Mouse (Mus musculus): ENCODE measurements around the gene Ablim1. TPM values are rescaled to one million over a fixed set of nuclear protein-coding genes. Genes with fewer than 3 reads are reported as not detected.

The Ablim1 gene
- total RNA-seq, 2 experiments from 2014 or later: 6.3 to 9.2 TPM

DNA sequence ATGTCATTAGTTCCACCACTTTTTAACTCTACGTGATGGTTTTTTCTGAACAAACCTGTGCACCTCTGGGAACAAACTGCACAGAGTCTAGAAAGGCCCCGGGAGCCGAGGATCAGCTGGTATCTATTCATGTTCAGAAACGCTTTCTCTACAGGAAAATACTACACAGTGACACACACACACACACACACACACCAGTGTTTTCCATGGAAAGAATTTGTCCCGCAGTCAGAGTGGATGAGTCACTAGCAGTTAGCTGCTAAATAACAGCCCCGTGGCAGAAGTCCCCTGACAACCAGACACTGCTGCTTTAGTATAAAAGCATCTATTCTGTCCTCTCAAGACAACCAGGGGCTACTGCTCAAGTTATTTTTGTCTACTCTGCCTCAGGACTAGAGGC, 115.4 kb downstream of the Ablim1 start:
- no peak for ATAC-seq (replicated peaks; ENCODE audit: low FRiP score, low TSS enrichment, poor library complexity, severe bottlenecking)

DNA sequence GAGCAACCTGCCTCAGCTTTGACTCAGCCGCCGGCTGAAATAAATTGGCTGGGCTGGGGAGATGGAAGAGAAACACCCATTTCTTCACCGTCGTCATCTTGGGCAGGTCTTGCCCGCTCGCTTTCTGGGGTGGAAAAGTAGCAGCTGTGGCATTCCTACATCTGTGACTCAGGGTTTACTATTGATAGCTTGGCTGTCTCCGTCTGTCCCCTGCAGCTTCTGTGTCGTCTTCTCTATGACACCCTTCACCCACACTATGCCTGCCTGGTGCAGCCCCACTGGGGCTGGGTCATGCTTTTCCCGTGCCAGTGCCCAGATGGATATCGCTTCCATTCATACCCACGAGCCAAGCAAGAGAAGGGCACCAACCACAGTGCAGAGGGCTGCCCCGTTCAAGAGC, 116.2 kb downstream of the Ablim1 start:
- no peak for ATAC-seq (replicated peaks; ENCODE audit: low FRiP score, low TSS enrichment, poor library complexity, severe bottlenecking)

DNA sequence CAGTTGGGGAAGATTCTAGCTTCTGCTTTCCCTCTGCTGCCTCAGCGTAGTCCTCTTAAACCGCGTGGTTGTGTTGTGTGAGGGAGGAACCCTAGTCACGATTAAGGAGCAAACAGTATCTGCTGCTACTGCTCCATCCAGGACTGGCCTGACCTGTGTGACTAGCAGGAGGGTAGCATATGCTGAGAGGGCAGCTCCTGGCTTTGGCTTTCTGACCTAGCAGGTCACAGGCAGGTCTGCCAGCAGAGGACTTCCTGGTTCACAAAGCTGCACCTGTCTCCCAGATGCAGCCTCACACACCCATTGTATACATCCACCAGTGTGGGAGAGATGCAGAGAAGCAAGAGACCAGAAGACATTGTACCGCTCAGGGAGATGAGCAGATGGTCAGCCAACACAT, 116.7 kb downstream of the Ablim1 start:
- ATAC-seq (replicated peaks; ENCODE audit: low FRiP score, low TSS enrichment, poor library complexity, severe bottlenecking): no peak

DNA sequence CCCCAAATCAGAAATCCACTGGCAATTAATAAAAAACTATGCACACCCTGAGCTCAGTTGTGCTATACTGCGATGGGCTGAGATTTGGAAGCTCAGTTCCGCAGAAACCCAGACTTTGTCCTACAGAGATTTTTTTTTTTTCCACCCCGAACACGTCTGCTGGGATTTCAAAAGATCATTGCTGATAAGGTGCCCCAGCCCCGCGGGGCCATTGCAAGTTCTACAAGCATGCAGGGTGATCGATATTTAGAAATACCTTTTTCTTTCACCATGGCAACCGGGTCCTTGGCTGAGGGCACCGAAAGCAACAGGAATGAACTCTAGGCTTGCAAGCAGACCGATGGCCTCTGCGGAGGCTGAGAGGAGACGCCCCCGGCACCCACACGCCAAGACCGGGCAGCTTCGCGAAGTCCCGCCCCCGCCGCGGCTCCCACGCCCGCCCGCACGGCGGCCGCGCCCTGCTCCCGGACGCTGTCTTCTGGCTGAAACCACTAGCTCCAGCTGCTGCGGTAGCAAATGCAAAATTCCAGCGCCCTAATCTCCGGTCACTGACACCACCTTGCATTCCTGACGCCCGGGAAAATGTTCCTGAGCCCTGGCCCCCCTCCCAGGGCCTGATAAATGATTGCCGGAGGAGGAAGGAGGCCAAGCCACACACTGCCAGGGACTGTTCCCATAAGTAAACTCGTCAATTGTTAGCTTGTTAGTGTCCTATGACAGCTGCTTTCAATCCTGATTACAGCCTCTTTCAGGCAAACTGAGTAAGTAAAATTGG, 117.5 kb downstream of the Ablim1 start:
- peak; percentile 58; the same call in 1 of the 2 replicates for ATAC-seq (replicated peaks; ENCODE audit: low FRiP score, low TSS enrichment, poor library complexity, severe bottlenecking)

DNA sequence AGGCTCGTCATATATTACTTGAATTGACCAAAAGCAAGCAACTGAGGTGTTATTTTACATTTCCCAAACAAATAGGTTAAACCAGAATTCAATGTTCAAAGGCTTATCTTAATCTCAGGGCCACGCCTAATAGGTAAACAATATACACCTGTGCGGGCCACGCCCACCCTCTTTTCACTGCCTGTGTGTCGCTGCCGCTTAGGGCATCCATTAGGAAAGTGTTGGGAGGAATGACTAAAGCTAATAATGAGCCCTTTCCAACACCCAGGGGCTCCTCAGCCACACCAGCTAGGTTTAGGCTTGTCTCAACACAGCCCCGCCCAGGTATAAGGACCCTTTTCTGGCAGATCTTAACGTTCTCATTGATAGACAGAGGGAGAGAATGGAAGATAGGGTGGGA, 118.1 kb downstream of the Ablim1 start:
- ATAC-seq (replicated peaks; ENCODE audit: low FRiP score, low TSS enrichment, poor library complexity, severe bottlenecking): no peak

DNA sequence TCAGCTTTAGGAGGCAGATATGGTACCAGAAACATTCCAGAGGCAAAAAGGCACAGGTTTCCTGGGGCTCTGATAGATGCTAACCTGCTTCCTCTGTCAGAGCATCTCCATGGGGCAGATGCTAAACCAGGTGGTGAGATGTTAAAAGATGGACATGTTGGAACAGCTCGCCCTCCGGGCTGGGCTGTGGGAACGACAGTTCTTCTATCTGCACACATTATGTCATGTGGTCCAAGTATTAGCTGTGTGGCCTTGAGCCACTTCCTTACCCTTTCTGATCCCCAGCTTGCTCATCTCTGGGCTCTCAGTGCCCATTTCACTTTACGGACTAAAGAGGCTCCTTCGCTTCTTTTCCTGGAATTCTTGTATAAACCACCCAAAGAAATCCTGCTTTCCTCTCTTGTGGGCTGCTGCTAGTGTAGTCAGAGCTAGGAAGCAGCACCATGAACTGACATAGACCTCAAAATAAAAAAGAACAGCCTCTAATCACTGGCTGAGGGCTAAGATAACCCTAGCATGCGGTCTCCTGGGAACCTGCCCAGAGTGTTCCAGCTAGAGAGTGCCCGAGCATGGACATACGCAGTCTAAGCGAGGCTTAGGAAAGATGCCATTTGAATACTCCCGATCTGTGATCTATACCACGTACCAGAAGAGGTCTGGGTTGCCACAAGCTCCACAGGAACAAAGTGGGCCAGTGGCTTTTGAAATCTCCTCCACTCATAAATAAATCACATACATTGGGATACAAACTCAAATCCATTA, 119.4 kb downstream of the Ablim1 start:
- ATAC-seq (replicated peaks; ENCODE audit: low FRiP score, low TSS enrichment, poor library complexity, severe bottlenecking): no peak

DNA sequence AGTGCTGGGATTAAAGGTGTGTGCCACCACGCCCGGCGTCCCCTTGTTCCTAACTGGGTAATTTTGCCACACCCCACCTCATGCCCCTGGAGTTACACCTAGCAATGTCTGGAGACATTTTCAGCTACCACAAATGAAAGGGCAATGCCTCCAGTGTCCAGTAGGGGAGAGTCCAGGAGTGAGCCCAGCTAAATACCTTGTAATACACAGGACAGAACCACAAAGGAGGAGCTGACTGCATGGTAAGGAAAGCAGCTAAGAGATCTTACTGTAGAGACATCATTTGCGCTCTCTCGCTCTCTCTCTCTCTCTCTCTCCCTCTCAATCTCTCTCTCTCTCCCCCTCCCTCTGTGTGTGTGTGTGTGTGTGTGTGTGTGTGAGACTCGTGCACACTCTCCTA, 120.8 kb downstream of the Ablim1 start:
- ATAC-seq (replicated peaks; ENCODE audit: low FRiP score, low TSS enrichment, poor library complexity, severe bottlenecking): peak; percentile 76

DNA sequence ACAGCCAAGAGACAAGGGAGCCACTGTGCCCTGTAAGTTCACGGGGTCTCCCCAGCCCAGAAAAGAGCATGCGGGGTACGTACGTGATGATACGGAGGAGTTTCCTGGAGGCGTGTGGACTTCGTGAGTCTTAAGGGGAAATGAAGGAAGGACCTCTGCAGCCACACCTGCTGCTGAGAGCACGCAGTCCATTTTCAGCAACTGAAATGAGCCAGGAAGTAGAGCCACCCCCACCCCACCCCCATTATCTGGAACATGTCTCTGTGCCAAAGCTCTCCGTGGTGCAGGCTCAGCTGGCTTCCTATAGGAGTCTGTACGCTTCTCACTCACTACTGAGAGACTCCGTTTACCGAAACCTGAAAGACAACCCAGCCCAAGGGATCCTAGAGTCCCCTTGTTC, 121.3 kb downstream of the Ablim1 start:
- no peak for ATAC-seq (replicated peaks; ENCODE audit: low FRiP score, low TSS enrichment, poor library complexity, severe bottlenecking)

DNA sequence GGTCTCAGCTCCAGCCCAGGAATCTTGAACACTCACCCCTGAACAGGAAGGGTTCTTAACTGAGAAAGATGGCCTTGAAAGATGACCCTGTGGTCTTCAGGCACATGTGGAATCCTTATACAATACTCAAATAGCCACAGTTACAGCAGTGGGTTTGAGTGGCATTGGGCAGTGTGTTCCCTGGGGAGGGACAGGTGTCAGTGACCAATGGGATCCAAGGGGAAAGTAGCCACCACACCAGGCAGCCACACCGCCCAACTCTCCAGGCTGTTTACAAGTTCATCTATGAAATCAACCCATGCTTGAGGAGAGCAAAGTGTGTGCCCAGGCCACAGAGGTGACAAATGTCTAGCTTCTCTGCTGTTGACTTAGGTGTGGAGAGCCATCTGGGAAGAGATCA, 123.6 kb downstream of the Ablim1 start:
- ATAC-seq (replicated peaks; ENCODE audit: low FRiP score, low TSS enrichment, poor library complexity, severe bottlenecking): no peak

DNA sequence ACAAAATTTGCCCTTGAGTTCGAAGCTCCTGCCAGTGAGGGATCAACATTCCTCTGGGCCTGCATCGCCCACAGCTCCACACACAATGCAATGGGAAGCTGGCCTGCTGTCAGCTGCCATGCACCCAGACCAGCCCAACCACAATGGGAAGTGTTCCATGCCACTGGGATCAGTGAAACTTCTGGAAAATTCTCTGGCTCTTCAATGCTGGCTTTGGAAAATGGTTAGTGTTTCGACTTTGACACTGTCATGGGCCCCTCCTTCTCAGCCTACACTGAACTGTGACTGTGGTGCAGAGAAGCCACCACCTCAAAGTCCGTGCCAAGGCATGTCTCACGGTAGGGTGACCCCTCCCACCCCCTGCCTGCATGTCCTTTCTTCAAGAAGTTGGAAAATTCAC, 125.3 kb downstream of the Ablim1 start:
- ATAC-seq (replicated peaks; ENCODE audit: low FRiP score, low TSS enrichment, poor library complexity, severe bottlenecking): no peak

DNA sequence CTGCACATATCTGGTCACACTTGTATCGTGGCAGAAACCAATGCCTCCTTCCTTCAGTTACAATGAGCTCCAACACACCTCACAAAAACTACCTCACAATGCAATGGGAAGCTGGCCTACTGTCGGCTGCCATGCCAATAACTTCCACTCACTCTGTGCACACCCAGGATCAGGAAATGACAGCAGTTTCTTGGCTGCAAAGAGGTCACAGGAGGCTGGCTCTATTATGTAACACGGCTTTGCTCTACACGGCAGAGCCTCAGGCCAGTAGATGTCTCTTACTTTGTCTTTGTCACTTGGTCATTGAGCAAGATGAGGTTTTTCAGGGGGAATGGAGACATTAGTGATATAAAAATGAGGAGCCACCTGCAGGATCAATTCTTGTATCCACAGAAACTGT, 126.2 kb downstream of the Ablim1 start:
- ATAC-seq (replicated peaks; ENCODE audit: low FRiP score, low TSS enrichment, poor library complexity, severe bottlenecking): no peak

DNA sequence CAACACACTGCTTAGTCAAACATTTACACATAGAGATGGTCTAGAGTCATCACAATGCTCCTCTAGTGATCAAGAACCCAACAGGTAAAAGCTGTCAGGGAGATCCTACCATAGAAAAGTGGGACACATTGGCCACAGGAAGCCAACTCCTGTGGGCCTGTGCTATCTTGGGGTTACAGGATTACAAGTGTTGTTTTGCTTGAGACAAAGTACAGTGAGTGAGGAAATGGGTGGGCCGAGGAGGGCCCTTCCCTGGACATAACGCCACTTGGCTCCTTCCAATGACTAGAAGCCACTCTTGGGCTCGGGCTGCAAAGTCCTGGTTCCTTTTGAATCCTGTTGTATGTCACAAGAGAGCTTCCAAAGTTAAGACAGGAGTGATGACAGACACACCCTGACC, 129.7 kb downstream of the Ablim1 start:
- no peak for ATAC-seq (replicated peaks; ENCODE audit: low FRiP score, low TSS enrichment, poor library complexity, severe bottlenecking)

DNA sequence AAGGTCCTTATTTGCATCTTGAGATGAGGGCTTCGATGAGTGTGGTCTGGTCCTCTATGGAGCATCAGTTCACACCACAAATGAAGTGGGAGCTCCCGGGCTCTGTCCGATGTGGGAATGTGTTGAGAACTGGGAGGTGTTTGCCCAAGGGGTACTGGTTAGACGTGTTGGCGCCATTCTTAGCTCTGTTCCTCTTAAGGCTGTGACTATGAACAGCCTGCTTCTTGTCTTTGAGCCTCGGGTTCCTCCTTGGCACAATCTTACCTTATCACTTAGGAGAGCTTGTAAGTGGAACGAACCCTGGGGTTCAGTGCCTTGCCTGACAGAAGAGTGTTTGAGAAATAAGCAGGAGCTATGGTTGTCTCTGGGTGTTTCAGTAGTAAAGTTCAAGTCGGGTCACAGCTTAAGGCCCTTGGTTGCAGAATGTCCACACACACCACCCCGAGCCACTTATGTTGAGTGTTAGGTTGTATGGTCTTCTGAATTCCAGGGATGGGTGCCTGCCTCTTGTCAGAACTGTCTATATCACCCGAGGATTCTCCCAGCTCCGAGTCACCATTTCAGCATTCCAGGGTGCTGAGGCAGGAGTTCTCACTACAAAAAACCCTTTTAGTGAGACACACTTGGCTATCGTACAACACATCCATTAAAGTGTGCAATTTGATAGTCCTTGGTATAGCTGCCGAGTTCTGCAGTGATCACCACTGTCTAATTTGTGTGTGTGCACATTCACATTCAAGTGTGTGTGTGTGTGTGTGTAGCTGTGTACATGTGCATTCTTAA, 131.6 kb downstream of the Ablim1 start:
- no peak for ATAC-seq (replicated peaks; ENCODE audit: low FRiP score, low TSS enrichment, poor library complexity, severe bottlenecking)

DNA sequence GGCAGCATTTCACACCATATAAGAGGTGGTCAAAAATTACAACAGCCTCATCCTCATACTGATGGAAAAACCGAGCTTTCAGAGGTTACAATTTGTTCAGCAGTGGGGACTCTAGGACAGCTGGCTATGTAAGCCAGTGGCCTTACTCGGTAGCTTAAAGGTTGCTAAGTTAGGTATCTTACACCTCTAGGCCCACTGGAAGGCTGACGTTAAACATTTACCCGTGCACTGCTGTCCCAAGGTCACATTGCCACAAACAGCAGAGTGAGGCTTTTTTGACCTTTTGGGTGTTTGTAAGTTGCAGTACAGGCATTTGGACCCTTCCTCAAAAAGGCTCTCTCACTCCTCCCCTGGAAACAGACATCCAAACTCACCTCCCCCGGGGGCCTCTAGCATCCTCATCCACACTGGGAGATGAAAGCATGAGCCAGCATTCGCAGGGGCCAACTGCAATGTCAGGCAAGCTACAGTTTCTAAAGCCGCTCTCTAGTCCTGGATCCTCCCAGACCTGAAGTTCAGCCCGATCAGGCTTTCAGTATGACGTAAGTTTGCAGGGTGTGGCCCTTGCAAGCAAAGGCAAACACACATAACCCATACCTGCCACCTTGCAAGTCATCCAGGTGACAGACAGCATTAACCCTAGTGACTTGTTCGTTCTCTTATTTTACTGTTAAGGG, 132.7 kb downstream of the Ablim1 start:
- no peak for ATAC-seq (replicated peaks; ENCODE audit: low FRiP score, low TSS enrichment, poor library complexity, severe bottlenecking)

DNA sequence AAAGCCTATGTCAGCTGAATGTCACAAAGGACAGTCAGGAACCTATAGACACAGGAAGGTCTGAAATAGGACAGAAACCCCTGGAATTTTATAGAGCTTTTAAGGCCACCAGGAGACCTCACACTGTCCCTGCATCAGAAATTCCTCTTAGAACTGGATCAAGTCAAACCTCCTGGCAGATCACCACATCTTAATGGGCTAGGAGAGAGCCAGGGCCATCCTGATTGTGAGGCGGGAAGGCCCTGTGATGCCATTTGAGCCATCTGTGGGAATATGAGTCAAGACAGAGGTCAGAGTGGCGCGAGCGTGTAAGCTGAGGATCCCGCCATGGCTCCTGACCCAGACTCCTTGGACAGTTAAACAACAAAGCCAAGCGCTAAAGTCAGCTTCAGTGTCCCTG, 133.4 kb downstream of the Ablim1 start:
- no peak for ATAC-seq (replicated peaks; ENCODE audit: low FRiP score, low TSS enrichment, poor library complexity, severe bottlenecking)

DNA sequence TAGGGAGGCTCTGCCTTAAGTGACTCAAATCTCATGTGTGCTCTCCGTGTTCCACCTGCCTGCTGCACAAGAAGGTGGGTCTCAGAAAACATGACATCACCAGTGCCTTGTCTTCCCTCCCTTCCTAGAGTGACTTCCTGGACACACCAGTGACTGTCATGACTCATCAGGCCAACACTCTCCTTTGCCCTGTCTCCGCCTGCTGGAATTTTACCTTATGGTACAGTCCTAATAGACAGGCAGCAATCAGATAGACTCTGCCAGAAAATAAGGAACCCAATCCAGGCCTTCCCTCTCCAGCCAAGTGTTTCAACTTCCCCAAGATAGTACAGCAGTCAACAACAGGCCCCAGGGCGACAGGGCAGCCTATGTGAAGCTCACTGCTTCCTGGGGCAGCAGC, 133.8 kb downstream of the Ablim1 start:
- ATAC-seq (replicated peaks; ENCODE audit: low FRiP score, low TSS enrichment, poor library complexity, severe bottlenecking): no peak

DNA sequence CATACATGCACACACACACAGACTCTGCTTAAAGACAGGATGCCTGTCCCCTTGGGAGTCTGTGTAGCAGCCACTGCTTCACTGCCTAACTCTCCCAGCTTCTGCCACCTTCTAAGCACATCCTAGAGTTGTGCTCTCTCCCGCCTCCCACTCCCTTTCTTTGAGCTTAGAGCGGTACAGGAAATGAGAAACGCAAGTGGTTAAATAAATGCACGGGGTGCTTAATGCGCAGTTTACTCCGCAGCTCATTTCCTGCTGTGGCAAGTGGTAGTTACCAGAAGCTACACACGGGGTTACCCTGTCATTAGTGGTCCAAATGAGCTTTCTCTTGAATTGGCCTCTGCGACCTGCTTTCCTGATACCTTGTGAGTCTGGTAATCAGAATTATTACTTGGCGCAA, 134.4 kb downstream of the Ablim1 start:
- ATAC-seq (replicated peaks; ENCODE audit: low FRiP score, low TSS enrichment, poor library complexity, severe bottlenecking): no peak

DNA sequence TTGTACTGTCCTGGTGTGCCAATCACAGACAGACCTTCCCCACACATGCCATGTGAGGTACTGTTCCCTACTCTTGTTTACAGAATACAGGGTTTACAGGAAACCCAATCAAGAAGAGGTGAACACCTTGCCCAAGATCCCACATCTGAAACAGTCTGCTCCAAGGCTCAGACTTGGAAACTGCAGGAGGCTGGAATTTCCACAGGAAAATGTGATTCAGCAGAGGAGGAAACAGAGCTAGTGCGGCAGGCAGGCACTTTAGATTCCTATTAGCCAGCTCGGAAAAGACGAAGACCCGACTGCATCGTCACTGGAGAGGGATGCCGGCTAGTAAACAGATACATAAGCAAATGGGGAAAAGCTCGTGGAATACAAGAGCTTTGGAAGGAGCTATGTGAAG, 135.4 kb downstream of the Ablim1 start:
- no peak for ATAC-seq (replicated peaks; ENCODE audit: low FRiP score, low TSS enrichment, poor library complexity, severe bottlenecking)

DNA sequence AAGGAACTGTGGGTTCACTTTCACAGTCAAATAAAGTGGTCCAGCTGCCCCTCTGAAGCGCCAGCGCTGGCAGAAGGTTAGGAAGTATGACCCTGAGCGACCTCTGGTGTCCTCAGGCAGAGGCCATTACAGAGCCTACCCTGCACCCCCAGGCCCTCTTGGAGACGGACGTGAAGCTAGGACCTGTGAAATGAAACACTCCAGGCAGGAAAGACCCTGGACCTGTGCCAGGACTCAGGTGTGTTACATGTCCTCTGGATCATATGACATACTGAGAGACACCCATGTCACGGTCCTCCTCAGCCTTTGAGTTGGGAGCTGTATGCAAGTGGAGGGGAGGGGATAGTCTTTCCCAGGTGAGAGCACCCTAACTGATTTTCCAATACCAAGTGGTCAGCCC, 137.4 kb downstream of the Ablim1 start:
- ATAC-seq (replicated peaks; ENCODE audit: low FRiP score, low TSS enrichment, poor library complexity, severe bottlenecking): no peak

DNA sequence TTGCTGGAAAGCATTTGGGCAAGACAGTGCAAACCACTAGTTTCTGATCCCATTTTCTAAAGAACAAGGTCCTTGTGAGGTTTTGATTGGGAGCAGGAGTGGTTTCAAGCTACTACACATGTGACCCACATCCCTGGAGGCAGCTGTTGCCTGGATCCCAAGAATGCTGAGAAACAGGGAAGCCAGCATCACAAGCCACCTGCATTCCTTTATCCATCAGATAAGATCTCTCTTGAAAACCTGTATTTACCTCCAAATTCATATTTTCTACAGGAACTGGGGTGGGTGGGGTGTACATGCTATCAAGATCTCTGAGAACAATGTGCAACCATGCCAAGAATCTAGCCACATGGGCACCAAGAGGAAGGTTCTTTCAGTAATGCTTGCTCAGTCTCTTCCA, 139.6 kb downstream of the Ablim1 start:
- ATAC-seq (replicated peaks; ENCODE audit: low FRiP score, low TSS enrichment, poor library complexity, severe bottlenecking): no peak
